Mouse (Mus musculus) stomach, embryonic 15.5 days (tissue): Measurements from ENCODE around the gene Btnl10. TPM values are rescaled to one million over a fixed set of nuclear protein-coding genes. Genes with fewer than 3 reads are reported as not detected.

ENCODE experiments used
- ATAC-seq: fragments of 200-750 bp; cut with Nextera tagmentation; 2 replicates; pipeline ENCODE4 v1.8.0; 2017; ENCODE audit warnings: low read depth, moderate number of reproducible peaks, moderate TSS enrichment; ENCODE audit not compliant: insufficient read depth, low FRiP score
- H3K27ac ChIP-seq: fragments of 300-500 bp; sonication (generic); 2 replicates; pipeline ENCODE4 v1.5.1; 2015; ENCODE audit warnings: mild to moderate bottlenecking, inconsistent platforms
- H3K27me3 ChIP-seq: fragments of 300-500 bp; sonication (generic); replicated peaks from 2 replicates; pipeline ENCODE4 v1.6.1; 2015; ENCODE audit warnings: inconsistent platforms
- H3K36me3 ChIP-seq: fragments of 300-500 bp; sonication (generic); 2 replicates; pipeline ENCODE4 v1.6.1; 2015; ENCODE audit warnings: inconsistent platforms
- H3K4me1 ChIP-seq: fragments of 300-500 bp; sonication (generic); 2 replicates; pipeline ENCODE4 v1.6.1; 2015; ENCODE audit warnings: inconsistent platforms
- H3K4me2 ChIP-seq: fragments of 300-500 bp; sonication (generic); 2 replicates; pipeline ENCODE4 v1.6.1; 2015; ENCODE audit warnings: mild to moderate bottlenecking, inconsistent platforms
- H3K4me3 ChIP-seq: fragments of 300-500 bp; sonication (generic); replicated peaks from 2 replicates; pipeline ENCODE4 v1.5.1; 2015; ENCODE audit warnings: inconsistent platforms
- H3K9ac ChIP-seq: fragments of 300-500 bp; sonication (generic); 2 replicates; pipeline ENCODE4 v1.6.1; 2015; ENCODE audit warnings: inconsistent platforms
- H3K9me3 ChIP-seq: fragments of 300-500 bp; sonication (generic); 2 replicates; pipeline ENCODE4 v1.6.1; 2016; ENCODE audit warnings: inconsistent platforms
- WGBS: fragments of 180-500 bp; shearing (Covaris S2); methylation state at CpG from one replicate; pipeline ENCODE4 v1.1.7; 2015; 5-methylcytosine and 5-hydroxymethylcytosine counted together
- polyA plus RNA-seq: library from polyadenylated mRNA; unstranded; fragments of >200 nt; fragmentation: Nextera tagmentation; extraction: Ambion mirVana; gene quantifications from 2 replicates; pipeline ENCODE4 v1.2.1, GENCODE M21; 2015

The Btnl10 gene
- polyA plus RNA-seq, 1 experiment from 2014 or later = 0.95 TPM

- no peaks in the 10 kb centered on the region for H3K9me3 ChIP-seq
- no peaks in the 10 kb centered on the region for H3K27me3 ChIP-seq
- H3K9ac ChIP-seq = no peak overlapping the region
- no peak overlapping the region for H3K4me3 ChIP-seq
- peak overlapping the region; percentile 74; the same call in 1 of the 2 replicates for H3K4me2 ChIP-seq
- peaks cover 7% of the 10 kb centered on the region; the same call in 1 of the 2 replicates for H3K4me1 ChIP-seq
- ATAC-seq = peak; percentile 45; the same call in 1 of the 2 replicates
- 62% methylated on average over 1 of the region's 1 CpGs for WGBS
- no peaks in the 10 kb centered on the region for H3K36me3 ChIP-seq
- H3K27ac ChIP-seq = no peak overlapping the region
Measured at GRCm38 (mm10) chr11:58913776-58914175, 3.9 kb upstream of the Btnl10 start.

DNA sequence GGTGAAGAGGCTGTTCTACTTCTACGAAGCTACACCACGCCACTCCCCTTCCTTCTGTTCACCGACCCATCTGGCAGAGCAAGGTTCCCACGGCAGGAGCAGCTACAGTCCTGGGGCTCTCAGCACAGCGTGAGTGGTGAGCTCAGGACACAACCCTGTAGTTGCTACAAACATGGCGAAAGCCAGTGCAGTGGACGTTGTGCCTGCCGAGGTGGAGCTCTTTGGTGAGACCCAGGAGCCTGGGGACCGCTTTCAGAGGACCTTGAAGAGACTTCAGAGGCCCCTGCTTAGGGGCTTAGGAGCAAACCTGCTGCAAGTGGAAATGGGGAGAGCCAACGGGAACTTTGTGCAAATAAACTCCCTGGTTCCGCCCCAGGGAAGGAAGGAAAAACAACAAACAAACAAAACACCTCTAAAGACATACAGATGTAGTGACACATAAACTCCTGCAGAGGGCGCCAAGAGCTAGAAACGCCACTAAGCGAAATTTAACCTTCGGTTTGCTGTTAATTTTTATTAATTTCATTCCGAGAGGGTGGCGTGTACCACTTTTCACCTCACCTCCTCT is 3.2 kb upstream of the Btnl10 start:
- WGBS = 11% methylated on average over 17 of the region's 17 CpGs
- ATAC-seq = 0 out of 2 replicates have a peak, but pooled peaks have one; percentile 12
- H3K9me3 ChIP-seq = no peaks in the 10 kb centered on the region
- H3K27ac ChIP-seq = 0 out of 2 replicates have a peak overlapping the region, but pooled peaks have one; percentile 21
- peak overlapping the region; percentile 36 for H3K4me3 ChIP-seq
- no peaks in the 10 kb centered on the region for H3K36me3 ChIP-seq
- peaks cover 7% of the 10 kb centered on the region; the same call in 1 of the 2 replicates for H3K4me1 ChIP-seq
- peak overlapping the region; percentile 74 for H3K4me2 ChIP-seq
- no peaks in the 10 kb centered on the region for H3K27me3 ChIP-seq
- H3K9ac ChIP-seq = peak overlapping the region; percentile 22

DNA sequence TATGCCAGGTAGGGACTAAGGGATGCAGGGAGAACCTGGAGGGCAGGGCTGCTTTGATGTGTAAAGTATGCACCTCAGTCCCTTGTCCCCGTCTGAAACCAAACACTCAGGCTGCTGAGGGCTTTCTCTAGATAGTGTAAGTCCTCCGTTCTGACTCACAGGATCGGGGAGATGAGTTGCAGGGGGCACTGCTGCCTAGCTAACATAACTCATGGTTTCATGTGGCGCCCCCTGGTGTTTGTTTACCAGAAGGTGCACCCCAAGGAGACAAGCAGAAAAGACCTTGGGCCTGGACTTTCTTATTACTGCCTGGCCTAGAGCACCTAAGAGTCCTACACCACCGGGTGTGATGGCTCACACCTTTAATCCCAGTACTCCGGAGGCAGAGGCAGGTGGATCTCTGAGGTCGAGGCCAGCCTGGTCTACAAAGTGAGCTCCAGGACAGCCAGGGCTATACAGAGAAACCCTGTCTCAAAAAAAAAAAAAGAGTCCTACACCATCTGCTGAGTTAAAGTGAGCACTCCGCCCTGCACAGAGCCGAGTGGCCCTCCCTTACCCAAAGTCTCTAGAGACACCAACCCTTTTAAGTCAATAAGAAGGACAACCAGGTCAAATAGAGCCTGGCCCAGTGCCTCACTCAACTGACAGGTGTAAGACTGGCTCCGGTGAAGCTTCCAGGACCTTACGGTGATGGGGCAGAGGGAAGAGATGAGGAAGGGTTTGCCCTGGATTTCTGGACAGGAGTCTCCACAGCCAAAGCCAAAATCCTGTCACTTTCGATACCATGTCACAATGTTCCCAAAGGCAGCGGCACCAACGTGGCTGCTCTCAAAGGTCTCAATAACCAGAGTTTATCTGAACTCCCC is 596 bp upstream of the Btnl10 start:
- WGBS = 51% methylated on average over 14 of the region's 14 CpGs
- no peak; the same call in 1 of the 2 replicates for ATAC-seq
- H3K4me1 ChIP-seq = peaks cover 7% of the 10 kb centered on the region; the same call in 1 of the 2 replicates

DNA sequence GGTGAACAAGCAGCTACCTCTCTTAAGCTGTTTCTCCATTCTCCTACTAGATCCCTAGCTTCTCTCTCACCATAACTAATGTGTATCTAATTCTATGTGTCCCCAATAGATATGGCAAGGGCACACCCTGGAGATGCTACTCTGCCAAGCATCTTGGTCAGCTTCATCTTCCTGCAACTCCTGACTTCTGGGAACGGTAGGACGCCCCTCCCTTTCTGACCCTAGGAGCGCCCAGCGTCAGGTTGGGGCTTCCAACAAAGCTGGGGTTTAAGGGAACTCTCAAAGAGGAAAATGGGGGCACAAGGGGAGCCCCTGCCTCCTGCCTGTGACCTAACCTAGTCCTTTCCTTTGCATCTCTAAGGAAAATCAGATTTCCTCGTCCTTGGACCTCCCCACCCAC is 1.1 kb downstream of the Btnl10 start:
- 70% methylated on average over 5 of the region's 5 CpGs for WGBS
- H3K4me2 ChIP-seq = no peak overlapping the region
- no peaks in the 10 kb centered on the region for H3K36me3 ChIP-seq
- ATAC-seq = no peak
- no peak overlapping the region for H3K9ac ChIP-seq
- H3K27me3 ChIP-seq = no peaks in the 10 kb centered on the region
- H3K4me3 ChIP-seq = no peak overlapping the region
- peaks cover 7% of the 10 kb centered on the region; the same call in 1 of the 2 replicates for H3K4me1 ChIP-seq
- H3K9me3 ChIP-seq = no peaks in the 10 kb centered on the region
- no peak overlapping the region for H3K27ac ChIP-seq

More for the DNA sequence above, 596 bp upstream of the Btnl10 start:
- H3K27me3 ChIP-seq = no peaks in the 10 kb centered on the region
- no peak overlapping the region for H3K9ac ChIP-seq
- H3K4me3 ChIP-seq = no peak overlapping the region
- H3K4me2 ChIP-seq = no peak overlapping the region
- H3K9me3 ChIP-seq = no peaks in the 10 kb centered on the region
- no peak overlapping the region for H3K27ac ChIP-seq
- H3K36me3 ChIP-seq = no peaks in the 10 kb centered on the region

GRCm38 (mm10) chr11:58922420-58922819 is 4.7 kb downstream of the Btnl10 start:
- no peak for ATAC-seq
- Histone ChIP-seq H3K36me3 (no peaks in the 10 kb centered on the region), H3K4me2 (no peak overlapping the region), H3K27ac (no peak overlapping the region), H3K9ac (no peak overlapping the region), H3K4me3 (no peak overlapping the region), H3K4me1 (no peaks in the 10 kb centered on the region), H3K9me3 (no peaks in the 10 kb centered on the region), H3K27me3 (no peaks in the 10 kb centered on the region)
- 82% methylated on average over 9 of the region's 9 CpGs for WGBS

DNA sequence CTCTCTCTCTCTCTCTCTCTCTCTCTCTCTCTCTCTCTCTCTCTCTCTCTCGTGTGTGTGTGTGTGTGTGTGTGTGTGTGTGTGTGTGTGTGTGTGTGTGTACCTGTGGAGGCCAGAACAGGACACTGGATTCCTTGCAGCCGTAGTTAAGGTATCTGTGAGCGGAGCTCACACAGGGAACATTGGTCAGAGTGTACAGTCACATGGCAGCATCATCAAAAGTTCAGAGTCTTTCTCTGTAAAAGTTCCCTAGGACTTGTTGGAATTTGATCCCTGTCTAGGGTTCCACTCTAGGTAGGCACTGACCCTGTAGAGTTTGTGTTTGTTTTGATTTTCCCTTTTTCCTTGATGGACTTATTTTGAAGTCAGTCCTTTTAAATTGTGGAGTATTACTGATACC is 8.9 kb downstream of the Btnl10 start:
- ATAC-seq = no peak
- Histone ChIP-seq H3K9me3 (no peaks in the 10 kb centered on the region), H3K4me3 (no peak overlapping the region), H3K9ac (no peak overlapping the region), H3K4me2 (no peak overlapping the region), H3K27ac (no peak overlapping the region), H3K36me3 (peaks cover 7% of the 10 kb centered on the region; the same call in 1 of the 2 replicates), H3K4me1 (peaks cover 6% of the 10 kb centered on the region; the same call in 1 of the 2 replicates), H3K27me3 (no peaks in the 10 kb centered on the region)
- 75% methylated on average over 2 of the region's 3 CpGs for WGBS

GRCm38 (mm10) chr11:58927053-58927452 is 9.3 kb downstream of the Btnl10 start:
- H3K4me1 ChIP-seq = peaks cover 6% of the 10 kb centered on the region; the same call in 1 of the 2 replicates
- H3K36me3 ChIP-seq = peaks cover 12% of the 10 kb centered on the region; the same call in 1 of the 2 replicates
- H3K27me3 ChIP-seq = no peaks in the 10 kb centered on the region
- no peak overlapping the region for H3K9ac ChIP-seq
- no peak overlapping the region for H3K4me3 ChIP-seq
- no peak overlapping the region for H3K27ac ChIP-seq
- 61% methylated on average over 2 of the region's 2 CpGs for WGBS
- no peak overlapping the region for H3K4me2 ChIP-seq
- no peaks in the 10 kb centered on the region for H3K9me3 ChIP-seq
- no peak for ATAC-seq

DNA sequence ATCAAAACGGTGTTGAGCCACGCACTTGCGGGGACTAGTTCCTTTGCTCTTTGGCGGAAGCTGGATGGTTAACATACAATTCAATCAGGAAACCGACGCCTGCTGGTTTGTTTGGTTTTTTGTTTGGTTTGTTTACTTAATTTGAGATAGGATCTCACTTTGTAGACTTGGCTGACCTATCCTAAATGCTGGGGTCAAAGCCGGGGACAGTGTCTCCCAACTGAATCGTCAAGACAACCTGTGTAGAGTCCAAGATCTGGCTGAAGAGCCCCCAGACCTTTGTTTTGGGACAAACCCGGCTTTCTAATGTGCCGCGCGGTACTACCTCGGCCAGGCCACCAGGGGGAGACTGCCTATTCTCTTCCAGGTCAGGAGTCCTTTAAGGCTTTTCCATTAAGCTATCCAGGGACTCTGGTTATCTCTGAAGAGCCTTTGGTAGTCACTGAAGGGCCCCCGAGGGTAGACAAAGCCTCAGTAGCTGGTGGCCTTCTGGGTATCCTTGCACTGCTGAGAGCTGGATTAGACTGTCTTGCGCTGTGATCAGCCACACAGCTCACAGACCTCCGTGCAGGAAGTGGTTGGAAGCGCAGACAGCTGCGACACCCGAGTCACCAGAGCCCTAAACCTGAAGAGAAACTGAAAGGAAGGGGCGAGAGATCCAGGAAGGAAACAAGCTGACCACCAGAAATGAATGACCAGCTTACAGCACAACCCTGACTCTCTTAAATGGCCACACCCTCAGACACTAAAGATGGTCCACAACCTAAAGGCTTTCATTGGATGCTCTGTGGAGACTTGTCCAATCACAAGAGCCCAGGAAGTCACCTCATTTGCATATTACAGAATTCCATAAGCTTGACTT is 10.3 kb downstream of the Btnl10 start:
- Histone ChIP-seq H3K4me2 (peak overlapping the region; percentile 56), H3K9me3 (no peaks in the 10 kb centered on the region), H3K4me3 (peak overlapping the region; percentile 33), H3K36me3 (peaks cover 20% of the 10 kb centered on the region), H3K9ac (0 out of 2 replicates have a peak overlapping the region, but pooled peaks have one; percentile 12), H3K27me3 (no peaks in the 10 kb centered on the region), H3K4me1 (peaks cover 6% of the 10 kb centered on the region; the same call in 1 of the 2 replicates), H3K27ac (peak overlapping the region; percentile 74)
- ATAC-seq = peak; percentile 61; the same call in 1 of the 2 replicates
- WGBS = 23% methylated on average over 20 of the region's 20 CpGs

- no peaks in the 10 kb centered on the region for H3K9me3 ChIP-seq
- no peak for ATAC-seq
- H3K9ac ChIP-seq = no peak overlapping the region
- H3K27me3 ChIP-seq = no peaks in the 10 kb centered on the region
- H3K4me1 ChIP-seq = peaks cover 6% of the 10 kb centered on the region; the same call in 1 of the 2 replicates
- peaks cover 31% of the 10 kb centered on the region for H3K36me3 ChIP-seq
- H3K4me2 ChIP-seq = no peak overlapping the region
- H3K4me3 ChIP-seq = no peak overlapping the region
- WGBS = 67% methylated on average over 4 of the region's 4 CpGs
- H3K27ac ChIP-seq = no peak overlapping the region
Measured at GRCm38 (mm10) chr11:58929055-58929454, 11.3 kb downstream of the Btnl10 start.

DNA sequence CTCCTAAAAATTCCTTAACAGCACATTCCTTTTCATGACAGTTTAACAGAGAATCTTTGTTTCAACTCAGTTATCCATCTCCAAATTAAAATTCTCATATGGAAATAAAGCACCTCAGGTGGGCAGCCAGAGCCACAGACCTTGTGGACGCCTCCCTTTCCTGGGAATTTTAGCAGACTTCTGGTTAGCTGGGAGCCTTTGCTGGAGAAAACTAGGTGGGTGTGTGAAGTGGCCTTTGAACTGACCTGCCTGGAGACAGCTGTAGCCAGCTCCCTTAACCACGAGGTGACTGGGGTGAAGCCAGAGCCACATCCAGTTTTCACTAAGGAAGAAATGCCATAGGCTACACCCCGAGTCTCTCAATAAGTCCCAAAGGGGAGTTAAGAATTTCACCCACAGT is 11.9 kb downstream of the Btnl10 start:
- no peak overlapping the region for H3K27ac ChIP-seq
- H3K27me3 ChIP-seq = no peaks in the 10 kb centered on the region
- peaks cover 32% of the 10 kb centered on the region for H3K36me3 ChIP-seq
- H3K9me3 ChIP-seq = no peaks in the 10 kb centered on the region
- H3K4me1 ChIP-seq = peaks cover 6% of the 10 kb centered on the region; the same call in 1 of the 2 replicates
- WGBS = 38% methylated on average over 3 of the region's 3 CpGs
- no peak overlapping the region for H3K4me2 ChIP-seq
- H3K9ac ChIP-seq = no peak overlapping the region
- no peak for ATAC-seq
- H3K4me3 ChIP-seq = no peak overlapping the region

DNA sequence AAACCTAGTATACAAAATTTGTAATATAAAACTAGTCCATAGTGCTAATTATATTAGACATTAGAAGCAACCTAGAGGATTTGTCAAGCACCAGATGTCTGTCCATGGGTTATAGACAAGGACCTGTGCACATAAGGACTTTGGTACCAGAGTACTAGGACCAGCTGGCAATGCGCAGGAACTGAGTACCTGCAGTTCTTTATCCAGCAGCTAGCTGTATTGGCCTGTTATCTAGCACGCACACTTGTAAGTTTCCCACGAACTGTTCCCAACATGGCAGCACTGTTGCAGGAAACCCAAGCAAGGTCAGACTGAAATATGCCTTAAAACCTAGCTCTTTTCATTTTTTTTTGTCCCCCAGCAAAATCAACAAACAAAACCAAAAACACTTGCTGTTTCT is 12.5 kb downstream of the Btnl10 start:
- H3K4me3 ChIP-seq = no peak overlapping the region
- 87% methylated on average over 3 of the region's 3 CpGs for WGBS
- H3K9ac ChIP-seq = no peak overlapping the region
- H3K27me3 ChIP-seq = no peaks in the 10 kb centered on the region
- H3K36me3 ChIP-seq = peaks cover 32% of the 10 kb centered on the region
- no peaks in the 10 kb centered on the region for H3K9me3 ChIP-seq
- no peak overlapping the region for H3K4me2 ChIP-seq
- H3K4me1 ChIP-seq = peaks cover 6% of the 10 kb centered on the region; the same call in 1 of the 2 replicates
- H3K27ac ChIP-seq = no peak overlapping the region
- ATAC-seq = no peak
